Mouse (Mus musculus): ENCODE measurements around the gene Slc12a9.

The Slc12a9 gene

GRCm38 (mm10) chr5:137346388-137346787 lies 13.0 kb upstream of the Slc12a9 start:
- DNase-seq, result no peak

- DNase-seq, result peak; percentile 84
Measured at GRCm38 (mm10) chr5:137345821-137346220, 12.4 kb upstream of the Slc12a9 start.

DNA sequence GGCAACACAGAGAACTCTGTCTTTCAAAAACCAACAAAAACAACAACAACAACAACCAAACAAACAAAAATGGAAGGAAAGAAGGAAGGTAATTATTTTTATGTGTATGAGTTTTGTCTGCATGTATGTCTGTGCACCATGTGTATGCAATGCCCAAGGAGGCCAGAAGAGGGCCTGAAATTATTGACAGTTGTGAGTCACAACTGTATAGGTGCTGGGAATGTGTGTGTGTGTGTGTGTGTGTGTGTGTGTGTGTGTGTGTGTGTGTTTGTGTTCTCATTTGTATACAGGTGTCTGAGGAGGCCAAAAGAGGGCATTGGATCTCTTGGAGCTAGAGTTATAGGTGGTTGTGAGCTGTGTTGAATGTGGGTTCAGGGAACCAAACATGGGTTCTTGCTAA lies 10.5 kb upstream of the Slc12a9 start:
- no peak for DNase-seq

DNA sequence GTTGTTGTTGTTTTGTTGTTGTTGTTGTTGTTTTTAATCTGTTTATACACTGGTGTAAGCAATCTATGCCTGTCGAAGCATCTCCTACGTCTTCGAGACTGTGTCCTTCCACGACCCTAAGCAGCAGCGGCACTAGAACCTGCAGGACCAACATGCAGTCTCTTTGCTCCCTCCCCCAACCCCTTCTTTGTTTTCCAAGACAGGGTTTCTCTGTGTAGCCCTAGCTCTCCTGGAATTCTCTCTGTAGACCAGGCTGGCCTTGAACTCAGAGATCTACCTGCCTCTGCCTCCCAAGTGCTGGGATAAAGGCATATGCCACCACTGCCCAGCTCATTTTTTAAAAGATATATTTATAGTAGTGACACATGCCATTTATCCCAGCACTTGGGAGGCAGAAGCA lies 10.0 kb upstream of the Slc12a9 start:
- DNase-seq, result no peak

- DNase-seq, result no peak
Measured at GRCm38 (mm10) chr5:137342407-137343012, 9.1 kb upstream of the Slc12a9 start.

- no peak for DNase-seq
Measured at GRCm38 (mm10) chr5:137340222-137340621, 6.8 kb upstream of the Slc12a9 start.

DNA sequence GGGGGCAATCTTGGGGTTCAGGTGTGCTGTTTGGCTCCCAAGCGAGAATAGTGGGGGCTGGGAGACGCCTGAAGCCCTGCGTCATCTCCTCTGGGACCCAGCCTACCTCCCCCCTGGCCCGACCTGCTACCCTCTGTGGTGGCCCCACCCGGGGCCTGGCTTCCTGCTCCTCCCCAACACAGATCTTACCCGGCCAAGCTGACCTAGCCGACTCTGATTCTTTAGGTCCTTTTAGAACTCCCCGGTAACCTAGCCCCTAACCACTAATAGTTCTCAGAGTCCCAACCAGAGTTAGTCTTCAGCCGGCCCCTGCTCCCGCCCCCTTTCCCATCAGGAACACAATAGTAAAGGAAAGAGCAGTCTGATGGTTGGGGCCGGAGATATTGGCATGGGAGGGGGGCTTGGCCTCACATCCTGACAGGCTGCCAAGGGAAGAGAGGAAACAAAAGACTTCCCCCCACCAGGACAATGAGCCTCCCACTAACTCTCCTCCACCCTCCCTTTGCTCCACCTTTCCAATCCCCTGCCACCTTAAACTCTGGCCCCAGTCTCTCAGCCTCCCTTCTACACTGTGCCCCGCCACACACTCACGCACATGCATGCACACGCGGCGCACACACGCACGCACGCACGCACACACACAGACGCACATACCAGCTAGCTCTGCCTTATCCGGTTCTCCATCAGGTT lies 6.0 kb upstream of the Slc12a9 start:
- DNase-seq, result peak; percentile 81

- DNase-seq, result peak; percentile 81
Measured at GRCm38 (mm10) chr5:137338663-137339289, 5.4 kb upstream of the Slc12a9 start.

DNA sequence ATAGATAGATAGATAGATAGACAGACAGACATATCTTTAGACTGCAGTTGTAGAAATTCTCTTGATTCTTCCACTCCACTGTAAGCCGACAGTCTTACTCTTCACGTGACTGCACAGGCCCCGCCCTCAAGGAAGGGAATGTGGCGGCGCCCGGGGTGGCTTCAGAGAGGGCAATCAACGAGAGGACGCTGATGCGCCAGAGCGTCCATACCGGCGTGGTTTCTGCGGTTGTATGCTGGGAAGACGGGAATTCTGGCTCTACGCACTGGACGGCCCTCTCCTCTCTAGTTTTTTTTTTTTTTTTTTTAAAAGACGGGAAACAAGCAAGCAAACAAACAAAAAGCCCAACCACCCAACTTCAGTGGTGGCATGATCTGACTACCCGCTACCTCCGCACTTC lies 4.9 kb upstream of the Slc12a9 start:
- DNase-seq, result peak; percentile 95

DNA sequence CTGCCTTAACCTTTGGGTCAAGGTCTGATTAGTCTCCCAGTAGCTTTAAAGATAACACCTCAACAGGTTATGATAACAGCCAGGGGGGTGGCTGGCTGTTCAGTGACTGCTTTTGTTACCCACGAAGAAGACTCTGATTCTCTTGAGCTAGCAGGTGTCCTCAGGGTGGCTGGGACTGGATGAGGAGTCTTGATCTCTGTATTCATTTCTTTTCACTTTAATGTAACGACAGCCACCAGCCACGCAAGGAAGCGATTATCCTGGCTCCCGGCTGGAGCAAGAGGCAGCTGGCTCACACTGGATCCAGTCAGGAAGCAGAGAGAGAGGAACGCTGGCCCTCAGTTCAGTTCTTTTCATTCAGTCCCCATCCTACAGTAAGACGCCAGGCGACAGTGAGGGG lies 3.8 kb upstream of the Slc12a9 start:
- DNase-seq, result no peak

DNA sequence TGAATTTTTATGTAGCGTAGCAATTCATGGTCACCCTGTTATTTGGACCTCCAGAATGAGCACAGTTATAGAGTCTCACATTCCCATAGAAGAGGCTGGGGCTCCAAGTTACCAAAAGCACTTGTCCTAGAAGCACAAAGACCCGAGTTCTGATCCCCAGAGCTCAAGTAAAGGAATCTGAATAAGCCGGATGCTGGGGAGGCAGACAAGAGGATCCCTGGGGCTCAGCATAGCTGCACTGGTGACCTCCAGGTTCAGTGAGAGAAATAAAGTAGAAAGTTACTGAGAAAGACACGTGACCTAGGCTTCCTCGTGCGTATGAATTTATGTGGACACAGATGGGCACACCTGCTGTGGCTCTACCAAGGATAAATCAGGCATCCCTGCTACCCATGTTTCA lies 1.7 kb upstream of the Slc12a9 start:
- DNase-seq, result no peak

DNA sequence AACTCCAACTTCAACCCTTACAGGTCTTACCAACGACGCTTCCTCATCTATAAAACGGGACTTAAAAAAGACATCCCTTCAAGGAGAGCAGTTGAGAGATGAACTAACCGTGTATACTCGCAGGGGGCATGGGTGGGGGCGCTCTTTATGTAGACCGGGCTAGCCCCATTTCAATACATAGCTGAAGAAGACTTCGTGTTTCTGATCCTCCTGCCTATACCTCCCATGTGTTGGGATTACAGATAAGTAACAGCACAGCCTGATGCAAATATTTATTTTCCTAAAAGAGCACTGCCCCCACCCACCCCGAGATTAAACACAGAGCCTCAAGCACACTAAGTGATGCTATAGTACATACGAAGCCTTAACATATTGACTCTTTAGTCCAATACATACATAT lies 920 bp upstream of the Slc12a9 start:
- no peak for DNase-seq

GRCm38 (mm10) chr5:137332857-137333511 lies 413 bp downstream of the Slc12a9 start:
- no peak for DNase-seq

GRCm38 (mm10) chr5:137330910-137331309 lies 2.5 kb downstream of the Slc12a9 start:
- no peak for DNase-seq

DNA sequence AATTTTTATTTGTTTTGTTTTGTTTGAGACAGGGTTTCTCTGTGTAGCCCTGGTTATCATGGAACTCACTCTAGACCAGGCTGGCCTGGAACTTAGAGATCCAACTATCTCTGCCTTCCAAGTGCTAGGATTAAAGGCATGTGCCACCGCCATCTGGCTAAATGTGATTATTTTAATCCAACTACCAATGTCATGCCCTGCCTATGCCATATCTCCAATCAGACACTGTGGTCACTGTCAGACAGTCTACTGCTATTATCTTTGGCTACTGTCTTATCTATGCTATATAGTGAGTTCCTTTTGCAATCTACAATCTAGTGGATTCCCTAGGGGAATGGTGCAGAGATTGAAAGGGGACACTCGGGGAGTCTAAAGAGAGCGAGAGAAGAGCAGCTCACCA lies 12.4 kb downstream of the Slc12a9 start:
- no peak for DNase-seq

DNA sequence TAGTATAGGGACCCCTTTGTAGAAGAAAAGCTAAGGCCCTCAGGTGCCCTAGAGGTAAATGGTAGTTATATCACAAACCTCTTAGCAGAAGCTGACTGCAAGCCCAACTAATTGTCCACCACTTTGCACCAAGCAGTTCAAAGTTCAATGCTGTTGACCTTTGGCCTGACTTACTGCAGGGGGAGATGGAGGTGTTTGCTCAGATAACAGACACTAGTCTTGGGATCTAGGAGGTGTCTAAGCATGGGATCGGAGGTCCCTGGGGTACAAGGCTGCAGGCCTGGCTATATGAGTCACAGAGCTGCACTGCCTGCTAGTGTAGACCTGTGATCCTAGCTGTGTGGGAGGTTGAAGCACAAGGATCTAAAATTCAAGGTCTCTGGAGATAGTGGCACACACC lies 14.8 kb downstream of the Slc12a9 start:
- peak; percentile 58 for DNase-seq

GRCm38 (mm10) chr5:137317361-137317760 lies 16.0 kb downstream of the Slc12a9 start:
- DNase-seq, result no peak

DNA sequence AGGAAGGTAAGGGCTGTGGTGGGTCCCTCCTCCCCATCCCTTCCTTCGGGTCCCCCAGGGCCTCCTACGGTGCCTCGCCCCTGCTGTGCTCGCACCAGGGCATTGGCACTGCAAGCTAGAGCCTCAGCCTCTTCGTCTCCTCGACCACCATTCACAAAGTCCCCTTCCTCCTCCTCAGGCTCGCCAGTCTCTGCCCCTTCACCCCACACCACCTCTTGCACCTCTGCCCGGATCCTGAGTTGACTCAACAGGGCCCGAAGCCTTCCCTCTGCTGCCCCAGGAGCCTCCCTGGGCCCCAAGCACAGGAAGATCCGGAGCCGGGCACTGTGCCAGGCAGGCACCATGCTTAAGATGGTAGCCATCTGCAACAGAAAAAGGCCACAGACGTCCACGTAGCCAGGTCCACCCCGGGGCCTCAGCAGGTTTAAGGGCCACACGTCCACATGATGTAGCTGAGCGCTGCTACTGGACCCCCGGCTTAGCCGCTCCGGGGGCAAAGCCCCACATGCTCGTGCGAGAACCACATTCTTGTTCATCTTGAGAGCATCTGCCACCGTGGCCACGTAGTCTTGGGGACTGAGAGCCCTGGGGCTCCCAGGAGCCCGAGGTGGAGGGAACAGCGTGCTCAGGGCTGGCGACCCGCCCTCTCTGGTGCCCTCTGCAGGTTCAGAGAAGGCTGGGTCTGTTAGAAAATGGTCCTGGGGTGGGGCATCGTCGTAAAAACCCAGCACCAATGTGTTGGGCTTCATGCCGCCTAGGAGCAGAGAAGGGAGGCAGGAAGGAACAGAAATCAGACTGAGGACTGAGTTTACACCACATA lies 18.1 kb downstream of the Slc12a9 start:
- peak; percentile 52 for DNase-seq

GRCm38 (mm10) chr5:137314193-137315083 lies 19.0 kb downstream of the Slc12a9 start, which contains the start of gene Trip6:
TSS of gene Trip6 (minus strand) at chr5:137314404.
- peak; percentile 93 for DNase-seq

DNA sequence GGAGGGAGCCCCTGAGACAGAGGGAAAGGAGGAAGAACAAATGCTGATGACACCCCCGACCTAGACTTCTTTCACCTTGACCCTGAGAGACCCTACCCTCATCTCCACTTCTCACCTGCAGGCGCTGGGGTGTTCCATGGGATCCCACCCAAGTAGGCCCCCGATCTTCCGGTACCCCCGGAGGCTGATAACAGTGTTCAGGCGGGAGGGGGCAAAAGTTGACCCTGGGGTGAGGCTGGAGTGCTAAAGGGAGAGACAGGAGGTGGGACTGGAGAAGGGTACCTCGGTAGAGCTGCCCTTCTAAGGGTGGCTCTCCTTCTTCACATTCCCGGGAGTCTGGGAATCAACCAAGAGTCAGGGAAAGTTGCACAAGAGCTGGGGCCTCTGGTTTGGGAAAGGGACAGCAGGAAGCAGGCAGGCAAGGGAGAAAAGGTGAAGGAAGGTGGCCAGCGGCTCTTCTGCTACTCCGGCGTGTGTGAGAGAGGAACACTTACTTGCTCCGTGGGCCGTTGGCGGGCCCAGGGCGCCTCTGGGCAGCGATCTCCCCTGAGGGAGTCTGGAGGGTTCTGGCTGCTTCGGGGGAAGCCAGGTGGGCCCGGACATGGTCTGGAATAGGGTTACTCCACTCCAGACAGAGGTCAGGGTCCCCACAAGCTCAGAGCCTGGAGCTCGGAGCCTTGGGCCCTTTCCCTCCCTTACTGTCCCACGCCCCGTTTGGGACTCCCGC lies 19.8 kb downstream of the Slc12a9 start:
- DNase-seq, result no peak

DNA sequence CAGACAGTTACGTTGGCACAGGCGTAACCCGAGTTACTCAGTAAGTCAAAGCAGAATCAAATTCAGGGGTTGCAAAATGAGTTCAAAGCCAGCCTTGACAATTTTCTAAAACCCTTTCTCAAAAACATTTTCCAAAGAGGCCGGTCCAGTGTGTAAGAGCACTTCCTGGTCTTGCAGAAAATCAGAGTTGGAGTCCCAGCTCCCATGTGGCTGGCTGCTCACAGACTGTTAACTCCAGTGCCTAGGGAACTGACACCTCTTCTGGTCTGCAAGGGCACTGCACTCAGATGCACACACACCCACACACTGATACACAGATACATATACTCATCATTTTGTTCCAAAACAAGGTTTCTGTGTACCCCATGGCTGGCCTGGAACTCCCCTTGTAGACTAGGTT lies 25.0 kb downstream of the Slc12a9 start:
- no peak for DNase-seq
